Mouse (Mus musculus) MEL (cell line): ENCODE data around the gene Slc7a11. TPM values are rescaled to one million over a fixed set of nuclear protein-coding genes. Genes with fewer than 3 reads are reported as not detected.

Experiments used
- DNase-seq: peaks from one replicate; pipeline ENCODE4 v3.0.0; 2011; ENCODE audit warnings: low read depth, low spot score
- H3K27ac ChIP-seq: 2 replicates; pipeline ENCODE4 v1.5.1; 2012; ENCODE audit warnings: low read depth, mild to moderate bottlenecking, control low read depth, low read length, moderate library complexity; ENCODE audit not compliant: control insufficient read depth
- H3K27me3 ChIP-seq, 2 experiments: fragments of 150-350 bp in 1 of 2; sonication (generic) in 1 of 2; 2 replicates each; pipeline ENCODE4 v1.6.1; 2012; ENCODE audit warnings: low read length in 2 of 2, mild to moderate bottlenecking in 2 of 2, improper control_type of control experiment in 1 of 2, moderate library complexity in 1 of 2; ENCODE audit not compliant: insufficient read depth in 2 of 2, control insufficient read depth in 1 of 2
- H3K36me3 ChIP-seq, 2 experiments: 2 replicates each; pipeline ENCODE4 v1.6.1; 2012 to 2014; ENCODE audit warnings: low read length in 2 of 2, improper control_type of control experiment in 1 of 2, inconsistent platforms in 1 of 2, mild to moderate bottlenecking in 1 of 2; ENCODE audit not compliant: insufficient read depth in 2 of 2, control insufficient read depth in 1 of 2
- H3K4me1 ChIP-seq, 2 experiments: fragments of 150-350 bp in 1 of 2; sonication (generic) in 1 of 2; 2 replicates each; pipeline ENCODE4 v1.6.1; 2012; ENCODE audit warnings: low read length in 2 of 2, improper control_type of control experiment in 1 of 2, mild to moderate bottlenecking in 1 of 2; ENCODE audit not compliant: insufficient read depth in 2 of 2, control insufficient read depth in 1 of 2
- H3K4me3 ChIP-seq, 2 experiments: fragments of 150-350 bp in 1 of 2; sonication (generic) in 1 of 2; 2 replicates each; pipeline ENCODE4 v1.5.1; 2012; ENCODE audit warnings: low read depth in 2 of 2, low read length in 2 of 2, mild to moderate bottlenecking in 2 of 2, moderate library complexity in 2 of 2, control low read depth in 1 of 2, improper control_type of control experiment in 1 of 2; ENCODE audit not compliant: control insufficient read depth in 1 of 2, insufficient read depth in 1 of 2
- H3K79me2 ChIP-seq: 2 replicates; pipeline ENCODE4 v1.6.1; 2012; ENCODE audit warnings: mild to moderate bottlenecking, low read length, moderate library complexity; ENCODE audit not compliant: control insufficient read depth, poor library complexity, insufficient read depth
- H3K9ac ChIP-seq: 2 replicates; pipeline ENCODE4 v1.6.1; 2012; ENCODE audit warnings: low read depth, mild to moderate bottlenecking, control low read depth, low read length, moderate library complexity; ENCODE audit not compliant: control insufficient read depth, poor library complexity, severe bottlenecking
- H3K9me3 ChIP-seq: fragments of 150-350 bp; sonication (generic); replicated peaks from 2 replicates; pipeline ENCODE4 v1.6.1; 2012; ENCODE audit warnings: mild to moderate bottlenecking, low read length, improper control_type of control experiment, moderate library complexity; ENCODE audit not compliant: insufficient read depth
- ELF1 ChIP-seq: IDR thresholded peaks from 2 replicates; pipeline ENCODE4 v1.6.1; 2014; ENCODE audit warnings: low read depth, mild to moderate bottlenecking, inconsistent platforms, low read length, improper control_type of control experiment, moderate library complexity
- EP300 ChIP-seq, 2 experiments: IDR thresholded peaks; 2 replicates each; pipeline ENCODE4 v1.6.1; 2011; ENCODE audit warnings: improper control_type of control experiment in 2 of 2, low read length in 2 of 2, low read depth in 1 of 2, mild to moderate bottlenecking in 1 of 2
- GATA1 ChIP-seq: IDR thresholded peaks from 2 replicates; pipeline ENCODE4 v1.6.1; 2011; ENCODE audit warnings: low read depth, low read length, improper control_type of control experiment
- JUND ChIP-seq: IDR thresholded peaks from 2 replicates; pipeline ENCODE4 v1.6.1; 2011; ENCODE audit warnings: low read depth, mild to moderate bottlenecking, improper control_type of control experiment, low read length
- KAT2A ChIP-seq: conservative IDR thresholded peaks from 2 replicates; pipeline ENCODE4 v1.6.1; 2012; ENCODE audit warnings: low read depth, low read length, improper control_type of control experiment, inconsistent platforms
- MAZ ChIP-seq: IDR thresholded peaks from 2 replicates; pipeline ENCODE4 v1.6.1; 2012; ENCODE audit warnings: low read depth, mild to moderate bottlenecking, inconsistent platforms, low read length, improper control_type of control experiment
- MEF2A ChIP-seq: IDR thresholded peaks from 2 replicates; pipeline ENCODE4 v1.6.1; 2014; ENCODE audit warnings: low read depth, mild to moderate bottlenecking, inconsistent platforms, low read length, improper control_type of control experiment; ENCODE audit not compliant: poor library complexity, insufficient replicate concordance, severe bottlenecking; ENCODE audit errors: extremely low read depth
- MXI1 ChIP-seq: IDR thresholded peaks from 2 replicates; pipeline ENCODE4 v1.6.1; 2011; ENCODE audit warnings: mild to moderate bottlenecking, low read depth, low read length, improper control_type of control experiment
- NELFE ChIP-seq: IDR thresholded peaks from 2 replicates; pipeline ENCODE4 v1.6.1; 2011; ENCODE audit warnings: low read depth, low read length, improper control_type of control experiment
- NRF1 ChIP-seq: IDR thresholded peaks from 2 replicates; pipeline ENCODE4 v1.6.1; 2014; ENCODE audit warnings: low read depth, mild to moderate bottlenecking, inconsistent platforms, low read length, improper control_type of control experiment, moderate library complexity; ENCODE audit not compliant: poor library complexity, insufficient read depth, severe bottlenecking
- RAD21 ChIP-seq: IDR thresholded peaks from 2 replicates; pipeline ENCODE4 v1.6.1; 2011; ENCODE audit warnings: mild to moderate bottlenecking, low read depth, low read length, improper control_type of control experiment
- RCOR1 ChIP-seq: IDR thresholded peaks from 2 replicates; pipeline ENCODE4 v1.6.1; 2012; ENCODE audit warnings: low read depth, mild to moderate bottlenecking, inconsistent platforms, low read length, improper control_type of control experiment
- SIN3A ChIP-seq: IDR thresholded peaks from 2 replicates; pipeline ENCODE4 v1.6.1; 2012; ENCODE audit warnings: low read length, improper control_type of control experiment, inconsistent platforms
- SMC3 ChIP-seq: IDR thresholded peaks from 2 replicates; pipeline ENCODE4 v1.6.1; 2011; ENCODE audit warnings: low read depth, low read length, improper control_type of control experiment
- TCF12 ChIP-seq: IDR thresholded peaks from 2 replicates; pipeline ENCODE4 v1.6.1; 2014; ENCODE audit warnings: low read depth, mild to moderate bottlenecking, inconsistent platforms, low read length, improper control_type of control experiment, moderate library complexity
- USF2 ChIP-seq, 2 experiments: IDR thresholded peaks; 2 replicates each; pipeline ENCODE4 v1.6.1; 2011 to 2012; ENCODE audit warnings: improper control_type of control experiment in 2 of 2, low read length in 2 of 2, borderline replicate concordance in 1 of 2, inconsistent platforms in 1 of 2, low read depth in 1 of 2, mild to moderate bottlenecking in 1 of 2; ENCODE audit not compliant: insufficient read depth in 1 of 2
- ZC3H11A ChIP-seq: IDR thresholded peaks from 2 replicates; pipeline ENCODE4 v1.6.1; 2012; ENCODE audit warnings: low read depth, mild to moderate bottlenecking, inconsistent platforms, low read length, improper control_type of control experiment
- ZKSCAN1 ChIP-seq: IDR thresholded peaks from 2 replicates; pipeline ENCODE4 v1.6.1; 2012; ENCODE audit warnings: low read depth, mild to moderate bottlenecking, inconsistent platforms, low read length, improper control_type of control experiment, moderate library complexity
- ZNF384 ChIP-seq: IDR thresholded peaks from 2 replicates; pipeline ENCODE4 v1.6.1; 2012; ENCODE audit warnings: low read depth, mild to moderate bottlenecking, inconsistent platforms, low read length, improper control_type of control experiment
- polyA plus RNA-seq, 2 experiments: library from polyadenylated mRNA; stranded (reverse) in 1 of 2; unstranded in 1 of 2; fragments of >175 nt in 1 of 2; fragments of >200 nt in 1 of 2; gene quantifications; 2 replicates each; pipeline versions ENCODE4 v1.2.1 to v1.2.4; 2012; ENCODE audit warnings: low replicate concordance in 2 of 2, low read depth in 1 of 2; ENCODE audit not compliant: insufficient read length in 2 of 2, insufficient read depth in 1 of 2, missing spikeins in 1 of 2
- total RNA-seq: library from RNA; depleted of rRNA; stranded (reverse); fragments of 300-350 nt; gene quantifications from 2 replicates; pipeline ENCODE4 v1.2.3, GENCODE M21; 2012

Gene Slc7a11
- total and polyA plus RNA-seq, 3 experiments: 0.69 to 3.3 TPM; not detected in 1

- TF ChIP-seq ZNF384 (no peak), ZC3H11A (no peak), ZKSCAN1 (no peak), RCOR1 (no peak), KAT2A (no peak)
- H3K9me3 ChIP-seq: no peaks in the 10 kb centered on the region
- peaks cover 0 to 2% of the 10 kb centered on the region in 2 experiments; a peak in 1 of 4 replicates for H3K27me3 ChIP-seq
- H3K4me1 ChIP-seq: no peaks in the 10 kb centered on the region
- no peaks in the 10 kb centered on the region for H3K36me3 ChIP-seq
- H3K27ac ChIP-seq: no peak overlapping the region
- H3K4me3 ChIP-seq: no peak overlapping the region
- no peak overlapping the region for H3K9ac ChIP-seq
- no peak for DNase-seq
- no peaks in the 10 kb centered on the region for H3K79me2 ChIP-seq
These were observed 118.9 kb downstream of the Slc7a11 start for GRCm38 (mm10) chr3:50324524-50324923.

- no peak overlapping the region for H3K9ac ChIP-seq
- no peak for DNase-seq
- no peak overlapping the region for H3K4me3 ChIP-seq
- peaks cover 0 to 2% of the 10 kb centered on the region in 2 experiments; a peak in 1 of 4 replicates for H3K27me3 ChIP-seq
- TF ChIP-seq NELFE (no peak), MEF2A (no peak), EP300 (IDR thresholded peaks at IDR 0.05; ENCODE audit: low read depth in 1 of 2, low read length in 2 of 2) (no peak), SMC3 (no peak), USF2 (IDR thresholded peaks at IDR 0.05; ENCODE audit: borderline replicate concordance in 1 of 2, insufficient read depth in 1 of 2, low read depth in 1 of 2, low read length in 2 of 2) (no peak), JUND (no peak), MAZ (no peak)
- H3K9me3 ChIP-seq: no peaks in the 10 kb centered on the region
- H3K79me2 ChIP-seq: no peaks in the 10 kb centered on the region
- H3K4me1 ChIP-seq: no peaks in the 10 kb centered on the region
- H3K27ac ChIP-seq: no peak overlapping the region
- H3K36me3 ChIP-seq: no peaks in the 10 kb centered on the region
These were observed 119.5 kb downstream of the Slc7a11 start for GRCm38 (mm10) chr3:50323881-50324280.

GRCm38 (mm10) chr3:50320862-50321261 lies 122.6 kb downstream of the Slc7a11 start:
- Histone ChIP-seq H3K9ac (no peak overlapping the region), H3K27me3 (no peaks in the 10 kb centered on the region)
- TF ChIP-seq RAD21 (no peak), MAZ (no peak), NRF1 (no peak), TCF12 (no peak), KAT2A (no peak), GATA1 (no peak), MXI1 (no peak), MEF2A (no peak), SMC3 (no peak), SIN3A (no peak), ELF1 (no peak), JUND (no peak)

More at GRCm38 (mm10) chr3:50320862-50321261, 122.6 kb downstream of the Slc7a11 start:
- no peaks in the 10 kb centered on the region for H3K36me3 ChIP-seq
- no peaks in the 10 kb centered on the region for H3K4me1 ChIP-seq
- no peaks in the 10 kb centered on the region for H3K79me2 ChIP-seq
- no peaks in the 10 kb centered on the region for H3K9me3 ChIP-seq
- no peak overlapping the region for H3K27ac ChIP-seq
- no peak overlapping the region for H3K4me3 ChIP-seq
- no peak for DNase-seq
